Mouse (Mus musculus): Measurements from ENCODE around the gene 4930502E18Rik. TPM values are rescaled to one million over a fixed set of nuclear protein-coding genes. Genes with fewer than 3 reads are reported as not detected.

4930502E18Rik gene
- polyA plus RNA-seq, 1 experiment from 2014 or later, result 0.10 TPM

- Histone ChIP-seq H3K4me3 (no peak overlapping the region), H3K4me1 (no peaks in the 10 kb centered on the region), H3K9me3 (no peaks in the 10 kb centered on the region), H3K36me3 (no peaks in the 10 kb centered on the region), H3K27ac (no peak overlapping the region), H3K4me2 (no peak overlapping the region), H3K27me3 (no peaks in the 10 kb centered on the region), H3K9ac (no peak overlapping the region)
- ATAC-seq (ENCODE audit: borderline replicate concordance, extremely low read depth, low FRiP score, low TSS enrichment), result no peak
- 95% methylated on average over 1 of the region's 1 CpGs for WGBS
Observed at GRCm38 (mm10) chrX:53752851-53753250, 28.2 kb downstream of the 4930502E18Rik start.

- 92% methylated on average over 16 of the region's 16 CpGs for WGBS
- Histone ChIP-seq H3K27me3 (no peaks in the 10 kb centered on the region), H3K9ac (no peak within 1 kb of the TSS), H3K4me2 (no peak within 1 kb of the TSS), H3K4me1 (no peaks in the 10 kb centered on the region), H3K9me3 (no peaks in the 10 kb centered on the region), H3K27ac (no peak within 1 kb of the TSS), H3K36me3 (no peaks in the 10 kb centered on the region), H3K4me3 (no peak within 1 kb of the TSS)
- ATAC-seq (ENCODE audit: borderline replicate concordance, extremely low read depth, low FRiP score, low TSS enrichment), result no peak
Observed at GRCm38 (mm10) chrX:53757736-53758135, 33.1 kb downstream of the 4930502E18Rik start, which contains the start of gene 1700013H16Rik. TSS of gene 1700013H16Rik (minus strand) at chrX:53757831.

- WGBS, result 82% methylated on average over 12 of the region's 12 CpGs
- Histone ChIP-seq H3K9me3 (no peaks in the 10 kb centered on the region), H3K27me3 (no peaks in the 10 kb centered on the region), H3K36me3 (no peaks in the 10 kb centered on the region), H3K4me3 (no peak within 1 kb of the TSS), H3K4me1 (no peaks in the 10 kb centered on the region), H3K9ac (no peak within 1 kb of the TSS), H3K4me2 (no peak within 1 kb of the TSS), H3K27ac (no peak within 1 kb of the TSS)
- ATAC-seq (ENCODE audit: borderline replicate concordance, extremely low read depth, low FRiP score, low TSS enrichment), result no peak
Observed at GRCm38 (mm10) chrX:53776276-53776675, 51.6 kb downstream of the 4930502E18Rik start, which contains the start of gene Zfp36l3. TSS of gene Zfp36l3 (minus strand) at chrX:53776394.

Other genes with a start within 250 kb of the 4930502E18Rik start
- gene Rtl8c, start 116.8 kb upstream of the 4930502E18Rik start, polyA plus RNA-seq (2015; fragmentation: Nextera tagmentation; extraction: Ambion mirVana), result 33.2 and 35.3 TPM in 2 replicates
- gene Gm14597, start 115.8 kb upstream of the 4930502E18Rik start, polyA plus RNA-seq (2015; fragmentation: Nextera tagmentation; extraction: Ambion mirVana), result not detected in 2 replicates
- 89.3 and 93.5 TPM in 2 replicates for gene Rtl8a, start 81.1 kb upstream of the 4930502E18Rik start, polyA plus RNA-seq (2015; fragmentation: Nextera tagmentation; extraction: Ambion mirVana)
- 76.0 and 84.2 TPM in 2 replicates for gene Rtl8b, start 54.4 kb upstream of the 4930502E18Rik start, polyA plus RNA-seq (2015; fragmentation: Nextera tagmentation; extraction: Ambion mirVana)
- gene 1700013H16Rik, start 33.0 kb downstream of the 4930502E18Rik start, polyA plus RNA-seq (2015; fragmentation: Nextera tagmentation; extraction: Ambion mirVana), result not detected in 2 replicates
- gene Zfp36l3, start 51.6 kb downstream of the 4930502E18Rik start, polyA plus RNA-seq (2015; fragmentation: Nextera tagmentation; extraction: Ambion mirVana), result not detected in 2 replicates
- gene Xlr, start 72.9 kb downstream of the 4930502E18Rik start, polyA plus RNA-seq (2015; fragmentation: Nextera tagmentation; extraction: Ambion mirVana), result 1.5 and 1.7 TPM in 2 replicates